In genomic region chr9:121361010-121361409, GRCm38 (mm10) we compare ENCODE assay signal across 8 mouse cellular contexts.
DNase-seq lines count a peak whose midpoint lies in the region; ATAC-seq and TF ChIP-seq lines count a peak whose summit lies in the region.

No protein-coding gene starts in this region.

- 28% methylated on average over 9 of the region's 9 CpGs for WGBS in embryonic facial prominence, embryonic 15.5 days
- 40% methylated on average over 9 of the region's 9 CpGs for WGBS in intestine, postnatal 0 days
- 24% methylated on average over 9 of the region's 9 CpGs for WGBS in neural tube, embryonic 13.5 days

- TF ChIP-seq CTCF in intestine, postnatal 0 days (IDR thresholded peaks at IDR 0.05; ENCODE audit: low read depth), result no peak

- intact Hi-C loops in gastrocnemius, postnatal 14 days (cut with DNase I; ENCODE audit: low total_unique reads), result no loop called here

- H3K27me3 ChIP-seq in embryonic facial prominence, embryonic 15.5 days, result no peaks in the 10 kb centered on the region
- H3K27me3 ChIP-seq in intestine, postnatal 0 days (replicated peaks; ENCODE audit: control insufficient read depth, insufficient read depth, low read length), result no peaks in the 10 kb centered on the region
- H3K27me3 ChIP-seq in neural tube, embryonic 13.5 days, result no peaks in the 10 kb centered on the region

- peaks cover 18% of the 10 kb centered on the region for H3K36me3 ChIP-seq in embryonic facial prominence, embryonic 15.5 days
- peaks cover 22% of the 10 kb centered on the region for H3K36me3 ChIP-seq in intestine, postnatal 0 days (ENCODE audit: control insufficient read depth, insufficient read depth)
- H3K36me3 ChIP-seq in neural tube, embryonic 13.5 days, result peaks cover 16% of the 10 kb centered on the region

- peak overlapping the region; percentile 81 for H3K27ac ChIP-seq in embryonic facial prominence, embryonic 15.5 days (replicated peaks)
- H3K27ac ChIP-seq in intestine, postnatal 0 days (ENCODE audit: low read depth, low read length), result peak overlapping the region; percentile 62
- peak overlapping the region; percentile 96 for H3K27ac ChIP-seq in neural tube, embryonic 13.5 days (replicated peaks)

- H3K4me3 ChIP-seq in embryonic facial prominence, embryonic 15.5 days (replicated peaks), result no peak overlapping the region
- no peak overlapping the region for H3K4me3 ChIP-seq in intestine, postnatal 0 days (ENCODE audit: low read depth, low read length)
- no peak overlapping the region for H3K4me3 ChIP-seq in neural tube, embryonic 13.5 days

- peak; percentile 19 for DNase-seq in embryo, embryonic 9.5 days (ENCODE audit: extremely low spot score)
- no peak for DNase-seq in embryo, embryonic 11 days
- peak; percentile 14 to 17 for DNase-seq in CD8-positive naive resting alpha-beta T cell, adult 2 months (ENCODE audit: low read depth in 2 of 2, low spot score in 2 of 2)
- DNase-seq in gastrocnemius, postnatal 14 days, result no peak
- DNase-seq in kidney, postnatal 25 days, result no peak

- H3K9me3 ChIP-seq in embryonic facial prominence, embryonic 15.5 days (replicated peaks), result no peaks in the 10 kb centered on the region
- no peaks in the 10 kb centered on the region for H3K9me3 ChIP-seq in intestine, postnatal 0 days (ENCODE audit: control insufficient read depth)
- no peaks in the 10 kb centered on the region for H3K9me3 ChIP-seq in neural tube, embryonic 13.5 days

- peak overlapping the region; percentile 27; the same call in 1 of the 2 replicates for H3K4me2 ChIP-seq in embryonic facial prominence, embryonic 15.5 days (replicated peaks)
- peak overlapping the region; percentile 21 for H3K4me2 ChIP-seq in intestine, postnatal 0 days (replicated peaks; ENCODE audit: low read depth)
- peak overlapping the region; percentile 40 for H3K4me2 ChIP-seq in neural tube, embryonic 13.5 days

- peak; percentile 41; the same call in 1 of the 2 replicates for ATAC-seq in embryonic facial prominence, embryonic 15.5 days (ENCODE audit: insufficient number of reproducible peaks, low FRiP score, low TSS enrichment, low read depth)
- no peak for ATAC-seq in intestine, postnatal 0 days
- ATAC-seq in neural tube, embryonic 13.5 days (ENCODE audit: low read depth), result peak; percentile 25; the same call in 1 of the 2 replicates

- H3K4me1 ChIP-seq in embryonic facial prominence, embryonic 15.5 days, result peaks cover 53% of the 10 kb centered on the region
- H3K4me1 ChIP-seq in intestine, postnatal 0 days (replicated peaks; ENCODE audit: control insufficient read depth, insufficient read depth, low read length), result peaks cover 4% of the 10 kb centered on the region; the same call in 1 of the 2 replicates
- peaks cover 60% of the 10 kb centered on the region for H3K4me1 ChIP-seq in neural tube, embryonic 13.5 days (replicated peaks)

- H3K9ac ChIP-seq in embryonic facial prominence, embryonic 15.5 days, result no peak overlapping the region
- H3K9ac ChIP-seq in intestine, postnatal 0 days (ENCODE audit: low read depth, low read length), result no peak overlapping the region
- H3K9ac ChIP-seq in neural tube, embryonic 13.5 days, result peak overlapping the region; percentile 64

Comparison
In these comparisons a context has a peak if more than half of its experiments do, and no peak if none do; other contexts are left out.
1. DNase-seq: peak in embryo, embryonic 9.5 days (single experiment) and CD8-positive naive resting alpha-beta T cell, adult 2 months (2 of 2); none in embryo, embryonic 11 days (single experiment), gastrocnemius, postnatal 14 days (single experiment) and kidney, postnatal 25 days (0 of 2).
2. Peak in every context shown above with its lines, with median percentiles within 50 percentile points of each other: H3K27ac ChIP-seq and H3K4me2 ChIP-seq.